Mouse (Mus musculus) T-helper 17 cell (primary cell): ENCODE results near the gene Ckm.

ENCODE experiments used
- in situ Hi-C, 2 experiments: fragments of 300-600 bp; cut with MboI, MseI; formaldehyde crosslinking; loops; 1 replicate in 1 of 2; 2 replicates in 1 of 2; pipeline ENCODE4 v1.15.1; 2025; ENCODE audit warnings: high pct_unique_total_duplicates in 2 of 2

Ckm gene

DNA sequence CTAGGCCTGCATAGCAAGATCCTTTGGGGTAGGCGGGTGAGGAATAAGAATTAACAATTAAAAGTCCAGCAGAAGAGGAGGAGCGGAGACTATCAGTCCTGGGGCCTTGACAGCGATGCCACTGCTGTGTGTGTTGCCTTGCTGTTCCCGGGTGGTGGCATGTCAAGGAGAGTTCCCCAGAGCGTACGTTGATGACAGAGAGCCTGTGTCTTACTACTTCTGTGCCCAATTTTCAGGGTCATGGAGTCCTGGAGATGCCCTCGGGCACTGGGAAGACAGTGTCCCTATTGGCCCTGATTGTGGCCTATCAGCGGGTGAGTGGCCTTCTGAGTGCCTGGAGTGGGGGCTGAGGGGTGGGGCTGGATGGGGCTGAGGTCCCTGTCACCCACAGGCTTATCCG, 20.9 kb upstream of the Ckm start:
- in situ Hi-C loops: no loop called here

- in situ Hi-C loops: no loop called here
Measured at GRCm38 (mm10) chr7:19388699-19389413, 15.7 kb upstream of the Ckm start.

DNA sequence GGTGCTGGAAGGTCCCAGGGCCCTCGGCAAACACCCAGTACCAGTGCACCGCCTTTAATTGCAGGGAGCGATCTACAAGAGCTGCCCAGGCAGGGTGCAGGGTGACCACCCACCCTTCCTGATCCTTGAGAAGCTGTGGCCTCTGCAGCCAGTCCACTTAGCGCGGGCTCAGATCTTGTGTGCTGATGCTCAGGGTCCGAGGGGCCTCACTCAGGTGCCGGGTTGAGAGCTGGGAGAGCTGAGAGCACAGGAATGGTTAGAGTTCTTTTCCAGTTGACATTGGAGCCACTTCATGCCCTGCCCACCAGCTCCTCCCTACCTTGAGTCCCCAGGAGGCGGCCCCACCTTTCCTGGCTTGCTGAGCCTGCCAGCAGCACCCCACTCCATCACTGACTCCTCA, 10.1 kb upstream of the Ckm start:
- in situ Hi-C loops: no loop called here

DNA sequence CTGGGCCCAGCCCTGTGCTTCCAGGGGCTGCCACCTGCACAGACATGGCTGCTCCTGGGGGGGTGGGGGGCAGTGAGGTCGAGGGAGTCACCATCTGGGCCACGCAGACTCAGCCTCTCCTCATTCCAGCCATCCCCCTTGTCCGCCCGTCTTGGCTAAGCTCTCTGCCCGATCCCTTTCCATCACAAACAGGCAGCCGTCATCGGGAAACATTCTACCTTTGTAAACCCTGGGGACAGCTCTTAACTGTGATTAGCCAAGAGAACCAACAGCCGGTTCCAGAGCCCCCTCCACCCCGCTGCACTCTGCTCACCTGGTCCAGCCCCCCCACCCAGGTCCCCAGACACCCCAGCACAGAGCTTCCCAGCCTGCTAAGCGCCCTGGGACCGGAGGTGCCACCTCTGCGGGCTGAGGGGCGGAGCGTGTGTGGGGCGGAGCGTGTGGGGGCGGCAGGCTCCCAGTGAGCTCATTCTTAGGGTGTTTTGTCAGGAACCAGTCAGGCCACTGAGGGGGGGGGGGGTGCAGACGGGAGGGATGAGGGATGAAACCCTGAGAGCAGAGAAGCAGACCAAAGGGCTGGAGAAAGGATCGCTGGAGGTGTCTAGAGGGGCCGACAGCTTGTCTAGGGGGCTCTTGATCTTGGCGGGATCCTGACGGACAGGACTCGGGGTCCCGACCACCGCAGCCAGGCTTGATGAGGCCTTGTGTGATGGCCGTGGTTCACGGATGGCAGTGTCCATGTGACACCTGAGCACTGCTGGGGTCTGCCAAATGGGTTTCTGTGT, 4.9 kb upstream of the Ckm start:
- in situ Hi-C loops: loop anchor here in 1 of 2 experiments (10.0 kb wide), 1 partner anchor 535 kb away; no protein-coding TSS in a partner anchor

GRCm38 (mm10) chr7:19400946-19401345, 3.6 kb upstream of the Ckm start:
- in situ Hi-C loops: loop anchor here in 1 of 2 experiments (10.0 kb wide), 1 partner anchor 534 kb away; no protein-coding TSS in a partner anchor

- in situ Hi-C loops: loop anchor here in 1 of 2 experiments (10.0 kb wide), 1 partner anchor 532 kb away; no protein-coding TSS in a partner anchor
Measured at GRCm38 (mm10) chr7:19402535-19403112, 2.0 kb upstream of the Ckm start.

DNA sequence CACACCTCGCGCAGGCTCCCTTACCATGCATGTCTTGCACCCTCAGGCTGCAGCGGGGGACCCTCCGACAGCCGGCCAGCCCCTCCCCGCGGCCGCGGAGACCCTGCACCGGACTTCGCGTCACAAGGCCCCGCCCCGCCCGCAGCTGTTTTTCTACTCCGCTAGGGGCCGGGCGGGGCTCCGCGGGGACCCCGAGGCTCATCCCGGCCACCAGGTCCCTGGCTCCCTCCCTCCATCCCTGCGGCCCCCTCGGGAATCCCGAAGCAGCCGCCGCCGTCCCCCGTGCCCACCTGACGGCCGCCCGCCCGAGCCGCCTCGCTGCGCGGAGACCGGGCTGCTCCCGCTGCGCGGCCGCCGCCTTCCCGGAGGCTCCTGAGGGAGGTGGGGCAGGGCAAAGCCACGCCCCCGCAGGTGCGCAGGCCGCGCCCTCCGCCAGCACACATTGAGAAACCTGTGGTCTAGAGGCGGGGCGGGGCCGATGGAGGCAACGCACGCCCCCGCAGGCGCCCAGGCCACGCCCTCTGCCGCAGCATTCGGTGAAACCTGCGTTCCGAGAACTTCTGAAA, 762 bp upstream of the Ckm start, which contains the start of gene Klc3:
TSS of gene Klc3 (minus strand) at position 374 of the 566 bp plus-strand sequence.
- in situ Hi-C loops: loop anchor here in 1 of 2 experiments (10.0 kb wide), 1 partner anchor 531 kb away; no protein-coding TSS in a partner anchor

- in situ Hi-C loops: loop anchor here in 1 of 2 experiments (10.0 kb wide), 1 partner anchor 529 kb away; no protein-coding TSS in a partner anchor
Measured at GRCm38 (mm10) chr7:19405417-19405816, 841 bp downstream of the Ckm start.

- in situ Hi-C loops: loop anchor here in 1 of 2 experiments (10.0 kb wide), 1 partner anchor 525 kb away; no protein-coding TSS in a partner anchor
Measured at GRCm38 (mm10) chr7:19409753-19410152, 5.2 kb downstream of the Ckm start.

- in situ Hi-C loops: no loop called here
Measured at GRCm38 (mm10) chr7:19410766-19411344, 6.3 kb downstream of the Ckm start.

DNA sequence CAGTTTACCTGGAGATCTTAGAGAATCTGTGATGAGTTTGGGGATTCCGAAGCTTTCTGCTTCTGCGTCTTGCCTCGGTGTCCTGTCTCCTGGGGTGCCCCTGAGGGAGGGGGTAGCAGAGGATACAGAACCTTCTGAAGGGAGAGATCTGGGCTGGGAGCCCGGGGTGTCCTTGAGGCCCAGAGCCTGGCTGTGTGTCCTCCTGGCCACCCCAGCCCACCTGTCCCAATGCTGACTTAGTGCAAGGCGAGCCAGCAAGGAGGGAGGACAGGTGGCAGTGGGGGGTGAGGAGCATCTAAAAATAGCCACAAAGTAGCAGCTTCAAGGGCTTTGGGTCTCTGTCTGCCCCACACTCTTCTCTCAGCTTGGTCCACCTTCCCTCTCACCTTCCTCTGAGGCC, 7.2 kb downstream of the Ckm start:
- in situ Hi-C loops: no loop called here

- in situ Hi-C loops: no loop called here
Measured at GRCm38 (mm10) chr7:19413525-19413924, 8.9 kb downstream of the Ckm start.

- in situ Hi-C loops: no loop called here
Measured at GRCm38 (mm10) chr7:19416590-19416989, 12.0 kb downstream of the Ckm start.

GRCm38 (mm10) chr7:19420121-19420520, 15.5 kb downstream of the Ckm start:
- in situ Hi-C loops: no loop called here

DNA sequence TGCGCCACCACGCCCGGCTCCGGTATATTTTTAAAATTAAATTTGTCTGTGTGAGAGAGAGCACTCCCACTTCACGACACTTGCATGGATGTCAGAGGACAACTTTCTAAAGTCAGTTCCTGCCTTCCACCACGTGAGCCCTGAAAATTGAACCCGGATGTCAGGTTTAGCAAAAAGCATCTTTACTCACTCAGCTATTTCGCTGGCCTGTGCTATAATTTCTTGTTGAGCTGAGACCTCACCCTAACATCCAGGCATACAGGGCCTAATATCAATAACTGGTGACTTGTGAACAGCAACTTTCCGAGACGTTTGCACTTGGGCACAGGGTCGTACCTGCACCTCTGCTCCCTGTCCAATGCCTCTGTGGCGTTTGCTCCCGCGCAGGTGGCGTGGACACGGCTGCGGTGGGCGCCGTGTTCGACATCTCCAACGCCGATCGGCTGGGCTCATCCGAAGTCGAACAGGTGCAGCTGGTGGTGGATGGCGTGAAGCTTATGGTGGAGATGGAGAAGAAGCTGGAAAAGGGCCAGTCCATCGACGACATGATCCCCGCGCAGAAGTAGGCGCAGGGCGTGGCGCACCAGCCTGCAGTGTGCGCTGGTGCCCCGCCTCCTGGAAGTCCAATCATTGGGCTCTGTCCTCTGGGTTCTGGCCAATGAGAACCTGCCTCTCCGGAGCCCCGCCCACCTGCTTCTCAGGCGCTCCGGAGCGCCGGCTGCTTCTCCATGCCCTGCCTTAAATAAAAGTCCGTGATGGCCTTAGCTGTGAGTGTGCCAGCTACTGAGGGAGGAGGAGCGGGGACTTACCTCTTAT, 16.5 kb downstream of the Ckm start:
- in situ Hi-C loops: no loop called here

- in situ Hi-C loops: no loop called here
Measured at GRCm38 (mm10) chr7:19423083-19423482, 18.5 kb downstream of the Ckm start.

DNA sequence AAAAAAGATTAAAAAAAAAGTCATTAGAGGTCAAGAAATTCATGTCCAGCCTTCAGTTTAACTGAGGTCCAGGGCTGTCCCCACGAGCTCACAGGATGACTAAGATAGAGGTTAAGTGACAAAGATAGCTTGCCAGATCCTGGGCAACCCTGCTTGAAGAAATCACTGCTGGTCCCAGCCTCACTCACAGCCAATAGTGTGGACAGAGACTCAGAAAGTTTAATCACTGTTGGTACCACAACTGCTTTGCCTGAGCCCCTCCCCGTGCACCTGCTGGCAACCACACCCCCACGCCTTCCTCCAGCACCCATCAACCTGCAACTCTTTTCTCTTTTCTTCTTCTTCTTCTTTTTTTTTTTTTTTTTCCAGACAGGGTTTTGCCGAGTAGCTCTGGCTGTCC, 19.5 kb downstream of the Ckm start:
- in situ Hi-C loops: no loop called here

DNA sequence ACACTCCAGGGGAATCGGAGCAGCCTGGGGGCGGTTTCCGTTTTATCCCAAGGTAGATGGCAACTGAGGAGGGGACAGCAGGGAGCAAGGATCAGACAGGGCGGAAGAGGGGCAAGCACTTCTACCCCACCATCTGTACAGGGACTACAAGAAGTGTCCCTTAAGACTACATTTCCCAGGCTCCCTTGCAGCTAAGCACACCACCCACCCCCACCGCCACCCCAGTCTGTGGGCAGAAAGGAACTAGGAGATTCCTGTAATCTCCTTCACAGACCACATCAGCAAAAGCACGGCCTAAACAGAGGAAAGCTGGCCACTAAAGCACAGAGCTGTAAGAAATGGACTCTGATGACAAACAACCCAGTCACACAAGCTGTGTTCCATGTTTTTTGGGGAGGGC, 21.8 kb downstream of the Ckm start:
- in situ Hi-C loops: no loop called here

- in situ Hi-C loops: no loop called here
Measured at GRCm38 (mm10) chr7:19426888-19427287, 22.3 kb downstream of the Ckm start.

DNA sequence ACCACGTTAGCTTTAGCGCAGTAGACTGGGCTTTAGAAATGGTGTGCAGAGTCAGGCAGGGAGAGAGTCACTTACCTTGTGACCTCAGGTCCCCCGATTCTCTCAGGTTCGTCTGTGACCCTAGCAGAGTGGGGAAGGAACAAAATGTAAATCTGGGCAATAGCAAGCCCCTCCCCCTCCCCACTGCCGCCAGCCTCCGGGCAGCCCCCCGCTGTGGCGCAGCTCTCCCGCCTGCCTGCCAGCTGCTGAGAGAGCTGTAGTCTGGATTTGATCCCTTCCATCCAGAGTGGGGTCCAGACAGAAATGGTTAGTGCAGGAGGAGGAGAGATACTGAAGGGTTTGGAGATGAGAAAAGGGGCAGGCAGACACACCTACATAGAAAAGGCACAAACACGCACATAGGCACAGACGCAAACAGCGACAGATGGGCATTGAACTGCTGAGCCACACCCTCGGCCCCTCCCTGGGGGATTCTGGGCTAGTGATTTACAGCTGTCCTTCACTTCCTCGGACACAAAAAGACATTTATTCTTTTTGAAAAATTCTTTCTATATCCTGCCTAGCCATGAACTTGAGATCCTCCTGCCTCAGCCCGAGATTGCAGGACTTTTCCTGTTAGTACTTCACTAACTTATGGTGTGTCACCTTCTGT, 23.5 kb downstream of the Ckm start:
- in situ Hi-C loops: no loop called here
